Mouse (Mus musculus) sigmoid colon, adult 10 weeks (tissue): ENCODE data around the gene Pfn5. TPM values are rescaled to one million over a fixed set of nuclear protein-coding genes. Genes with fewer than 3 reads are reported as not detected.

Experiments
- polyA plus RNA-seq: library from polyadenylated mRNA; stranded (reverse); fragments of 350-450 nt; fragmentation: Illumina TruSeq; extraction: RNeasy Lipid Tissue Mini Kit (QIAGEN cat#74804); gene quantifications from one replicate; pipeline ENCODE4 v1.2.3, GENCODE M21; 2014; ENCODE audit warnings: low read depth, low replicate concordance

Pfn5 gene
- polyA plus RNA-seq: not detected

DNA sequence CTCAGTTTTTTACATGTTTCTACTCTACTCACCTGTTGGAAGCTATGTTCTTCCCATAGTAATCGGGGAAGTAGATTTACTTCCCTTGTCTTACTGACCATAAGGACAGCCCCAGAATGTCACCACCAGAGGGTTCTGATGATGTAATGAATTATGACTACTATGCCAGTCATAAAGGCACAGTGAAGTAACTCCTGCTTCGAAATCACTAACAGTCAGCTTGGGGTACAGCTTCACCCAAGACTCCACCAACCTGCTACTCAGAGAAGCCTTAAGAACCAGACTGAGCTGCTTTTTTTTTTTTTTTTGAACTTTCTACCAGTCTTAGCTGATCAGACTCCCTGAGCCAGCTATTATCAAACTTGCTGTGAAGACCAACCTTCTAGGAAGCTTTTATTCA lies at the start of gene Pfn5, which contains the start of gene Asb12:
Pfn5 (plus strand) TSS at position 218 of the 400 bp plus-strand sequence.
Asb12 (minus strand) TSS at position 101 of the 400 bp plus-strand sequence.

Other genes starting within 250 kb of the Pfn5 start
- 9.6 TPM for gene Amer1, start 113.2 kb upstream of the Pfn5 start, polyA plus RNA-seq
- not detected for gene Asb12, start 117 bp upstream of the Pfn5 start, polyA plus RNA-seq
- 9.6 TPM for gene Zc4h2, start 100.4 kb downstream of the Pfn5 start, polyA plus RNA-seq
- 2.4 TPM for gene Zc3h12b, start 153.6 kb downstream of the Pfn5 start, polyA plus RNA-seq